Mouse (Mus musculus) myocyte (in vitro differentiated cells): ENCODE measurements around the gene Tfdp1.

Source experiments
- CEBPB ChIP-seq: IDR thresholded peaks from 2 replicates; pipeline ENCODE4 v1.6.1; 2011; ENCODE audit warnings: mild to moderate bottlenecking, moderate library complexity; ENCODE audit not compliant: poor library complexity, insufficient read depth, severe bottlenecking
- MAX ChIP-seq: IDR thresholded peaks from one replicate; pipeline ENCODE4 v1.6.1; 2011; ENCODE audit warnings: low read depth, mild to moderate bottlenecking, control low read depth
- MYOG ChIP-seq, 3 experiments: IDR thresholded peaks; one replicate each; pipeline ENCODE4 v1.6.1; 2011; ENCODE audit warnings: control low read depth in 2 of 3, low read depth in 2 of 3, mild to moderate bottlenecking in 2 of 3; ENCODE audit not compliant: insufficient read length in 2 of 3, control insufficient read depth in 1 of 3, insufficient read depth in 1 of 3
- POLR2A ChIP-seq: IDR thresholded peaks from one replicate; pipeline ENCODE4 v1.6.1; 2011; ENCODE audit warnings: low read depth, mild to moderate bottlenecking, control low read depth, moderate library complexity; ENCODE audit not compliant: insufficient read length
- TCF12 ChIP-seq: IDR thresholded peaks from one replicate; pipeline ENCODE4 v1.6.1; 2011; ENCODE audit warnings: mild to moderate bottlenecking, control low read depth; ENCODE audit not compliant: poor library complexity, insufficient read depth, severe bottlenecking
- USF1 ChIP-seq: IDR thresholded peaks from one replicate; pipeline ENCODE4 v1.6.1; 2011; ENCODE audit warnings: low read depth, mild to moderate bottlenecking, control low read depth, moderate library complexity

DNA sequence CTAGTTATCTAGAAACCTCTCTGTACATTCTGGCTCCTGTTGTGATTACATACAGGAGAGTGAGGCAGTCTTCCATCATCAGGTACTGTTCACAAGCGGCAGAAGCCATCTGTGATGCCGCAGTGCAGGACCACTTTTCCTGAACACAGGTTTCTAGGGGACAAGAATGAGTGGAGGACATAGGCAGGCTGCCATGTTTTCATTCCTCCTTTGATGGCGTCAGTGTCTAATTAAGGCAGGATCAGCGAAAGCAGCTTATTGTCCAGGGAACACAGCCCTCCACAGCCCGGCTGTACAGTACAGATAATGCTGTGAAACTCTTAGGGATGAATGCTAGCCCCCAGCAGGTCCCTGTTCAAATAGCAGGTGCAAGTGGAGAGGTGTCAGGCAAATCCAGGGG lies 67.5 kb downstream of the Tfdp1 start:
- TF ChIP-seq POLR2A: no peak
- TF ChIP-seq USF1: no peak
- no peak for TF ChIP-seq CEBPB
- no peak for TF ChIP-seq MAX
- TF ChIP-seq TCF12: no peak
- no peak for TF ChIP-seq MYOG (IDR thresholded peaks at IDR 0.05; ENCODE audit: control insufficient read depth in 1 of 3, insufficient read depth in 1 of 3, insufficient read length in 2 of 3, low read depth in 2 of 3)
